Mouse (Mus musculus) E14TG2a.4 (cell line): Measurements from ENCODE around the gene Tlx3.

ENCODE experiments used
- CTCF ChIP-seq: conservative IDR thresholded peaks from 2 replicates; pipeline ENCODE4 v1.5.1; 2014; ENCODE audit warnings: low read length
- NANOG ChIP-seq: IDR thresholded peaks from 2 replicates; pipeline ENCODE4 v1.6.1; 2014; ENCODE audit warnings: borderline replicate concordance, low read length, mixed read lengths

- no peak for TF ChIP-seq NANOG
- no peak for TF ChIP-seq CTCF
These were observed 23.1 kb upstream of the Tlx3 start for GRCm38 (mm10) chr11:33226516-33226915.
